Mouse (Mus musculus): ENCODE measurements at regions not wholly inside any gene's neighbourhood (a gene's known extent, or its start where the extent isn't known, plus 50 kb on each side); places are given as distances from the start of the nearest gene placed in this dataset.

GRCm38 (mm10) chr16:29706996-29707395 is 127.9 kb downstream of the Opa1 start:
- no peak for DNase-seq (ENCODE audit: low spot score)

- no peak for DNase-seq (ENCODE audit: low spot score)
These were observed 128.5 kb downstream of the Opa1 start for GRCm38 (mm10) chr16:29707656-29708055.

DNA sequence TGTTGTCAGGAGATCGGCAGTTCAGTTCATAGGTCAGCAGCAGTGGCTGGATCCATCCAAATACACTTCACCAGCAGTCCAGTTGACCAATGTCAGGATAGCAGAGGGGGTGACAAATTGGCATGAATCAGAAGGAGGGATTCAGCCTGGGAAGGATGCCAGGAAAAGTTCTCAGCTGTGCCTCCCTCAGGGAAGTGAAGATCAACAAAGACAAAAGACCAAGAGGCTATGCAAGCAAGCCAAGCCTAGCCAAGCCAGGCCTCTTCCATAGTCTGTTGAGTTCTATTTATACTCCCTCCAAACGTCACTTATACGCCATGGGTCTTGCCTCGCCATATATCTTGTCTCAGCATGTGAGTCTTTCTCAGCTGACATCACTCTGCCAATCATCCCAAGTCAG is 129.9 kb downstream of the Opa1 start:
- DNase-seq (ENCODE audit: low spot score): no peak

DNA sequence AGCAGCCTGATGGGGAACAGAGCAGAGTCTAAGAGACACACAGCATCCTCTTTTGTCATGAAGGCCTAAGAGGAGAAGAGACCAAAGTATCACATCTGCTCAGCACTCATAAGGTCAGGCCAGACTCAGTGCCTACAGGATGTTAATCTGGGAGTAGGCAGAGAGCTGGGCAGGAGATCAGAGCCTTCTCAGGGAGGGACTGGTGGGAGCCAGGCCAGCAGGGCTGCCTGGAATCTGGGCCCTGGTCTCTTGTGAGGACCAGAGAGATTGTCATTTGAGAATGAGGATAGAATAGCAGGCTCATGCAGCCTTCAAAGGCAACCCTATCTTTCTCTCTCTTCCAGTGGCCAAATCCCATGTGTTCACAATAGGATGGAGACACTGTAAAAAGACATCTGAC is 132.3 kb downstream of the Opa1 start:
- DNase-seq (ENCODE audit: low spot score): no peak

GRCm38 (mm10) chr16:29711912-29712681 is 133.0 kb downstream of the Opa1 start:
- DNase-seq (ENCODE audit: low spot score): no peak

- no peak for DNase-seq (ENCODE audit: low spot score)
These were observed 135.5 kb downstream of the Opa1 start for GRCm38 (mm10) chr16:29714612-29715127.

- no peak for DNase-seq (ENCODE audit: low spot score)
These were observed 139.8 kb downstream of the Opa1 start for GRCm38 (mm10) chr16:29718965-29719364.

GRCm38 (mm10) chr16:29719571-29720451 is 140.7 kb downstream of the Opa1 start:
- no peak for DNase-seq (ENCODE audit: low spot score)

GRCm38 (mm10) chr16:29725153-29725552 is 146.0 kb downstream of the Opa1 start:
- no peak for DNase-seq (ENCODE audit: low spot score)

- no peak for DNase-seq (ENCODE audit: low spot score)
These were observed 146.4 kb downstream of the Opa1 start for GRCm38 (mm10) chr16:29725563-29725962.

DNA sequence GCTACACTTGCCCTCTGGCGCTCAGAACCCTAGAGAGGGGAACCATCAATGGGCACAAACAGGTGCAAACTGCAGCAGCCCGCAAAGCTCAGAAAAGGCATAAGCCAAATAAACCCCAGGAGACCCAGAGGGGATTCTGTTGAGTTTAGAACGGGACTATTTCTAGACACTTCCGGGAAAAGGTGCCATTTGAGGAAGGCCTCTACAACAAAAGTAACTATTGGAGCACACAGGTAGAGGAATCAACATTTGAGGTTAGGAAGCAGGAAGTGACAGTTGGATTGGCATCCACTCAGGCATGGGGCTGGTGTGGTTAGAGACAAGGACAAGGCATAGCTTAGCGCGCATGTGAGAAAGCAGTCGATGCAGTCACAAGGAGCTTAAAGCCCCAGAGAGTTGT is 148.3 kb downstream of the Opa1 start:
- no peak for DNase-seq (ENCODE audit: low spot score)

GRCm38 (mm10) chr16:29728769-29729481 is 149.8 kb downstream of the Opa1 start:
- peak; percentile 43 for DNase-seq (ENCODE audit: low spot score)

- no peak for DNase-seq (ENCODE audit: low spot score)
These were observed 150.9 kb downstream of the Opa1 start for GRCm38 (mm10) chr16:29730010-29730409.

GRCm38 (mm10) chr16:29732889-29733288 is 153.8 kb downstream of the Opa1 start:
- no peak for DNase-seq (ENCODE audit: low spot score)

DNA sequence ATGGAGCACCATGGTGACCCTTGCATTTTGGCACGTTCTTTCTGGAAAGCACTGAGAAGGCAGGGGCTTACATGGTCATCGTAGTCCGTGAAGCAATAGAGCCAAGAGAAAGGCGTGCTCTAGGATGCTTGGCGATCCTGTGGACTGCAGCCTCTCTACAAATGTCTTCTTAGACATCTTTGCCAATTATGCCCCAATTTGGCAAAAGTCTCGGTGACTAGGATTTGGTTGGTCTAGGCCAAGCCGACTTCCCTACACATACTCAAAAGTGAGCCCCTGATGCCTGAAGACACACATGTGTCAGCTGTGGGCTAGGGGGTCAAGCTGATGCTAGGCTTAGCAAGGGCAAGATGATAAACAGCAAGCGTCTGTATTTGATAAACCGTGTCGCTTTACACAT is 154.7 kb downstream of the Opa1 start:
- no peak for DNase-seq (ENCODE audit: low spot score)

DNA sequence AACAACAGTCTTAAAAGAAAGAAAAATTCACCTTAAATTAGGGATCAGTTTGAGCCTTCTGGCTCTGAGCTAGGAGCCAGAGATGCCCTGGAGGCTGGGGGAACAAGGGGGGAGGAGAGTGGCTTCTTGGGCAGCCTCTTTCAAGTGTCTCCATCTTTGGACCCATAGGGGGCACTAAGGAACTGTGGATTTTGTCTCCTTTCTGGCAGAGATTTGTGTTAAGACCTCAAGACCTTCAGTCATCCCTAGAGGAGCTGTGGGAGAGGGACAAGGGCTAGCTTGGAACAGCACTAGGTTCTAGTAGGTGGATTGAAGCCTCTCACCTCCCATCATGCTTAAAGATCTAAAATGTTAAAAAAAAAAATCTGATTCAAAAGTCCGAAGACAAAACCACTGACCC is 155.2 kb downstream of the Opa1 start:
- DNase-seq (ENCODE audit: low spot score): peak; percentile 43

GRCm38 (mm10) chr16:29734738-29735250 is 155.7 kb downstream of the Opa1 start:
- DNase-seq (ENCODE audit: low spot score): no peak

DNA sequence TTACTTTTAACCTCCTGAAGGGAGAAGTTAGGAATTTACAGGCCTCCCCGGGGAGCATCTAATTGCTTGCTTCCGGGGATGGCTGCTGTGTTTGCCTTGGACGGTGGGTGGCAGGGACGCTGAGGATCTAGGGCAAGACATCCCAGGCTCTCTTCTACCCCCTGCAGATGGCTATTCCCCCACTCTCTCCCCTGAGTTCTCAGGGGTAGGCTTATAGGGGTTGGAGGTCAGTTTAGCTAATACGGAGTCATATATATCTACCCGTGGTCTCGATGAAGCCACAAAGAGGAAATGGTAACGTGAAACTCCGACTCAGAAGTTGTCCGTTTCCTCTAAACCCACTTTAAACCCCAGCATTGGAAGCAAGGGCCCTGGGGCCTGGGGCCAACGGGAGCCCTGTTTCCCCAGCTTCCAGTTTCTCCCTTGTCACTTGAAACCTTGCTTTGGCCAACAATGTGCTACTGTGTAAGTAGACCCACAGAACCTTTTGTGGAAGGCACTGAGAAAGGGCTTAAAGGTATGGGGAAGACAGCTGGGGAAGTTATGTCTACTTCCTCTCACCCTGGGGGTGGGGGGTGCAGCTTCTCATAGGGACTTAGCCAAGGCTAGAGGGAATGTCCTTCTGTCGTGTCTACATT is 156.4 kb downstream of the Opa1 start:
- no peak for DNase-seq (ENCODE audit: low spot score)

DNA sequence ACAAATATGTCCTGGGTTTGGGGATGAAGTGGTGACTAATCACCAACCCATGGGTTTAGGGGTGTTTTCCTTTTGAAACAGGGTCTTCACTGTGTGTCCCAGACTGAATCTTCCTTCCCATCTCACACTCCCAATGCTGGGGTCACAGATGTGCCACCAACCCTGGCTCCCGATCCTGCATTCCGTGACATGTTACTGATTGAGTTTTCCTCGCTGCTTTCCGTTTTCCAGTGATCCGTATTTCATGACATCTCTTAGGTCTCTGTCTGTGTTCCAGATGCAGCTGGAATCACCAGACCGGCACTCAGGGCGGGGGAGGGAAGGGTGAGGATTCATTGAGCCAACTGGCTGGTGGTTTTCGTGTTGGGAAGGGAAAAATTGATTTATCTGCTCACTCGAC is 157.1 kb downstream of the Opa1 start:
- no peak for DNase-seq (ENCODE audit: low spot score)

DNA sequence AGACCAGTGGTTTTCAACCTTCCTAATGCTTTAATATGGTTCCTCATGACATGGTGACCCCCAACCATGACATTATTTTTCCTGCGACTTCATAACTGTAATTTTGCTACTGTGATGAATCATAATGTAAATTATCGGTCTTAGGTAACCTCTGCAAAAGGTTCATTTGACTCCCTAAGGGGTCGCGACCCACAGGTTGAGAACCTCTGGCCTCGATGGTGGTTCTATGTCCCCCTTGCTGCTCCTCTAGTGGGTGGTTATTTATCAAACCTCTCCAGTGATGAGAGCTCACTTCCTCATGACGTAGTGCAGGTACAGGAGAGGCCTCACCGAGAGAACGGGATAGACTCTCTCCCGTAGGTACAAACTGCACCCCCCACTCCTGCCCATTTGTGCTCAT is 158.9 kb downstream of the Opa1 start:
- no peak for DNase-seq (ENCODE audit: low spot score)

GRCm38 (mm10) chr16:29742497-29743230 is 163.5 kb downstream of the Opa1 start:
- no peak for DNase-seq (ENCODE audit: low spot score)
